Mouse (Mus musculus): Measurements from ENCODE around the gene Slc15a2.

Slc15a2 gene

DNA sequence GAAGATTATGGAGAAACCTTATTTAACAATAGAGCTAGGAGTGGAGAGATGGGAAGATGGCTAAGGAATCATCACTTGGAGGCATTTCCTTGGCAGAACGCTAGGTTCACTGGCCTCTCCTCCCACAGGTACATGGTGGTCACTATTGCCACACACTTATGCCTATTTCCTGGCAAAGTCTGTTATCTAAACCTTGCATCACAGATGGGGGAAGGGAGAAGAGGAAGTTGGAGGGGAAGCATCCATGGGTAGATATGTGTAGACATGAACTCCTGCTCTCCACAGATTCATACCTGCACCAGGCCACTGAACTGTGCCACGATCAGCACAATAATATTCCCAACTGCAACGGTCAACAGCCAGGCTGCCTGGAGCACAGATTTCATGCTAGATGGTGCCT, 32.8 kb downstream of the Slc15a2 start:
- no peak for DNase-seq (ENCODE audit: low spot score)

- no peak for DNase-seq (ENCODE audit: low spot score)
Measured at GRCm38 (mm10) chr16:36747767-36748166, 37.0 kb downstream of the Slc15a2 start.

DNA sequence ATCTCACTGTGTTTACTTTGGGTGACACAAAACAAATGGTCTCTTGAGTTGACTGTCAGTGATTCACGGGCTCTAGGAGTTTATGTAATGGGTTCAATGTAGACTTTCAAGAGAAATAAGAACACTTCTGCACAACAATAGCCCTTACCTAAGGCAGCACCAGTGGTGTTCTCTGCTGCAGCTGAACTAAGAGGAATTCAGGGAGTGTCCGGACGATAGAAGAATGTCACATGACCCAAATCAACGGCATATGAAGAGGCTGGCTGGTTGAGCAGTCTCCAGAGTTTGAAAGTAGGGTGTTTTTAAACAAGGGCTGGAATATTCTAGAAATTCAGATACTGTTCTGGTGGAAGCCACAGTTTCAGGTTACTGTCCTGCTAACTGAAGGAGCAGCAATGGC, 37.7 kb downstream of the Slc15a2 start:
- DNase-seq (ENCODE audit: low spot score) = no peak

- no peak for DNase-seq (ENCODE audit: low spot score)
Measured at GRCm38 (mm10) chr16:36743580-36743979, 41.2 kb downstream of the Slc15a2 start.

- no peak for DNase-seq (ENCODE audit: low spot score)
Measured at GRCm38 (mm10) chr16:36739404-36739930, 45.3 kb downstream of the Slc15a2 start.

DNA sequence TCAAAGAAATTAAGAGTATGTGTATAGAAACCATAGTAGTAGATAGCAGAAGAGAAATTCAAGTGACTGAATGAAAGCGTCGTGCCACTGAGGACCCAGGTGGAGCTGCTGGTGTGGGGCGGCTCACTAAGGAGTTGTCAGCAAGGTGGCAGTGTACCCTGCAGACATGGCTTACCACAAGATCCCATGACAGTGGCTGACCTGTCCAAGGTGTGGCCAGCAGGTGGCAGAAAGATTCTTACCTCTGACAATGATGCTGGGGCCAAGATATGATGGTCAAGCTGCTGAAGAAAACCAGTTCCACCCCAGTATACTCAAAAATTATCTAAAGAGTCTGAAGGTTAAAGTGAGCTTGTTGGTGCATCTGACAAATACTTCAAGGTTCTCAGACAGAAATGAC, 49.3 kb downstream of the Slc15a2 start:
- no peak for DNase-seq (ENCODE audit: low spot score)

DNA sequence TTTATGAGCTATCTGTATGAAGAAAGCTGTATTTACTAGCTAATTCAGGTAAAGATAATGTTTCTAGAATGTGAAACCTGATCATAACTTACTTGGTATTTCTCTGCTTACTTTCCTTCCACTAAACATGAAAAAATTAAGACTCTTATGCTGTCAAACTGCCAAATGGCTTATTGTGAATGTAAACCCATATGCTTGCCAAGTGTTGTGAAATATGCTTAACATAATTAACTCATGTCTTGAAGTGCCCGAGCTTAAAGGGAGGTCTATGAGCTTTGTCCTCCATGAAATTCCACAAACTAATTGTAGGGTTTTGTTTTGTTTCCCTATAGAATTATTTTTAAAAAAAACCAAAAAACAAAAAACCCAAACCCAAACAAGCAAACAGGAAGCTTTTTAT, 50.9 kb downstream of the Slc15a2 start:
- no peak for DNase-seq (ENCODE audit: low spot score)

GRCm38 (mm10) chr16:36732572-36732971, 52.2 kb downstream of the Slc15a2 start:
- DNase-seq (ENCODE audit: low spot score) = no peak

DNA sequence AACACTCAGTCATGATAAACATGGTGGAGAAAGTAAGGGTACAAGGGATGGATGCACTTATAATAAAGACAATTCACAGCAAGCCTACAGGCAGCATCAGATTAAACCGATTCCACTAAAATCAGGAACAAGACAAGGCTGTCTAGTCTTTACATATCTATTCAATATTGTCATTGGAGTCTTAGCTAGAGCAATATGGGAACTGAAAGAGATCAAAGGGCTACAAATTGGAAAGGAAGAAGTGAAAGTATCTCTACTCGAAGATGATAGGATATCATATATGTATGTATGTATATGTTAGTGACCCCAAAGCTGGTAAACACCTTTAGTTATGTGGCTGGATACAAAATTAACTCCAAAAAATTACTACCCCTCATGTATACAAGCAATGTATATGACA, 55.8 kb downstream of the Slc15a2 start:
- no peak for DNase-seq (ENCODE audit: low spot score)

- no peak for DNase-seq (ENCODE audit: low spot score)
Measured at GRCm38 (mm10) chr16:36723880-36724443, 60.8 kb downstream of the Slc15a2 start.

DNA sequence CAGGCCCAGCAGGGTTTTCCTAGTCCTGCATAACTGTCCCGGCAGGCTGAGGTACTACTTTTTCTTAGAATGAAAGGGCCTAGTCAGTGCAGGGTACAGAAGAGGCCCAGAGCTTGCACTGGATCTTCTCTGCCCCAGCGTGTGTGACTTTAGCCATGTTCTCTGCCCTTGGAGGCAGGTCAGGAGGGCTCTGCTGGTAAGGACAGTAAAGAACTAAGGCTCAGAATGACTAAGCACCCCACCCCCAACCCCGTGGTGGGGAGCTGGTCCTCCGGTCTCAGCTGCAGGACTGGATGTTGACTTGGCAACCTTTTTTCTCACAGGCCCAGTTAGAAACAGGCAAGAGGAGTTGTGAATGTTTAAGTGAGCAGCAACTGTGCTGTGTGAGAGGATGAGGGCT, 62.0 kb downstream of the Slc15a2 start:
- no peak for DNase-seq (ENCODE audit: low spot score)

DNA sequence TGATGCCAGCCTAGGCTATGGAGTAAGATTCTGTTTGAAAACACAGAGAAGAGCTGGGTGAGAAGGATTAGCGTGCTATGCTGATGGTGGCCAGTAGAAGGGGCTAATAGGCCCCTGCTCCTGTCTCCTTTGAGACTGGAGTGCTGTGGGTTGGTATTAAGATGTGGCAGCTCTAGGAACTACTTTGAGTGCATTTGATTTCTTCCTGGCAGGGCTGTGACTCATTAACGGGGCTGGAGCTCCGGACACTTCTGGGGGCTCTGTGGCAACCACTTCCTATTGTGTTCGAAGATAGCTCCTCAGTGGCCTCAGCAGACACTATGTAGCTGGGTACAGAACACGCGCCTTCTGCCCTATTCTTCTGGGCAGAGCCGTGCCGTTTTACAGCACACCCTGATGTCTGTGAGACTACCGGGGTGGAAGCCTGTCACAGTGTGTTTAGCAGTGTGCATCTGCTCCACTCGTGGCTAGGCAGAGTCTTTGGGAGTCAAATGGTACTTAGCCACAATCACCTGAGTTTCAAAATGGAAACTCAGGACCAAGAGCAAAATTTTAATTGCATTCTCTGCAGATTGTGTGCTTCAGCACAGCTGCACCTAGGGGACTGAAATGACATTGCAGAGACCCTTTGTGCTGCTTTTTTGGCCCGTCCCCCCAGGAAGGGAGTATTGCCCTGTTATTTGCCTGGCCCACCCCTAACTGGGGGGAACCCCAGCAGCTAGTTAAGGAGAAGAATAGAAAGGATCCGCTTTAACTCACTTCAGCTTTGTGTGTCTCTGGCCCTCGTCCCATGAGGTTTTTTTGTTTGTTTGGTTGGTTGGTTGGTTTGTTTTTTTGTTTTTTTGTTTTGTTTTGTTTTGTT, 64.3 kb downstream of the Slc15a2 start:
- no peak for DNase-seq (ENCODE audit: low spot score)

- DNase-seq (ENCODE audit: low spot score) = no peak
Measured at GRCm38 (mm10) chr16:36718637-36719036, 66.1 kb downstream of the Slc15a2 start.

GRCm38 (mm10) chr16:36717481-36717880, 67.3 kb downstream of the Slc15a2 start:
- DNase-seq (ENCODE audit: low spot score) = no peak

GRCm38 (mm10) chr16:36711760-36712159, 73.0 kb downstream of the Slc15a2 start:
- no peak for DNase-seq (ENCODE audit: low spot score)

DNA sequence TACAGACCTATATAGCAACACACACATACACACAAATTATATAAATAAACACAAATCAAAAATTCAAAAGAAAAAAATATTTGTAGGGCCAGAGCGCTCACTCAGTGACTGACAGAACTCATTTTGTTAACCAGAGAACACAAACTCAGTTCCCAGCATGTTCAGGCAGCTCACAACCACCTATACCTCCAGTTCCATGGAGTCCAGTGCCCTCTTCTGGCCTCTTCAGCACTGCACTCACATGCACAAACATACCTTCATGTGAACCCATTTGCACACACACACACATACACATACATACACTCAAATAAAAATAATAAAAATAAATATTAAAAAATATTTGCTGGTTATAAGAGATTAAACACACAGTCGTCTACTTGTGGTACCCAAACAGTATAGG, 74.0 kb downstream of the Slc15a2 start:
- no peak for DNase-seq (ENCODE audit: low spot score)

- no peak for DNase-seq (ENCODE audit: low spot score)
Measured at GRCm38 (mm10) chr16:36709405-36709804, 75.4 kb downstream of the Slc15a2 start.

GRCm38 (mm10) chr16:36708751-36709150, 76.0 kb downstream of the Slc15a2 start:
- no peak for DNase-seq (ENCODE audit: low spot score)

DNA sequence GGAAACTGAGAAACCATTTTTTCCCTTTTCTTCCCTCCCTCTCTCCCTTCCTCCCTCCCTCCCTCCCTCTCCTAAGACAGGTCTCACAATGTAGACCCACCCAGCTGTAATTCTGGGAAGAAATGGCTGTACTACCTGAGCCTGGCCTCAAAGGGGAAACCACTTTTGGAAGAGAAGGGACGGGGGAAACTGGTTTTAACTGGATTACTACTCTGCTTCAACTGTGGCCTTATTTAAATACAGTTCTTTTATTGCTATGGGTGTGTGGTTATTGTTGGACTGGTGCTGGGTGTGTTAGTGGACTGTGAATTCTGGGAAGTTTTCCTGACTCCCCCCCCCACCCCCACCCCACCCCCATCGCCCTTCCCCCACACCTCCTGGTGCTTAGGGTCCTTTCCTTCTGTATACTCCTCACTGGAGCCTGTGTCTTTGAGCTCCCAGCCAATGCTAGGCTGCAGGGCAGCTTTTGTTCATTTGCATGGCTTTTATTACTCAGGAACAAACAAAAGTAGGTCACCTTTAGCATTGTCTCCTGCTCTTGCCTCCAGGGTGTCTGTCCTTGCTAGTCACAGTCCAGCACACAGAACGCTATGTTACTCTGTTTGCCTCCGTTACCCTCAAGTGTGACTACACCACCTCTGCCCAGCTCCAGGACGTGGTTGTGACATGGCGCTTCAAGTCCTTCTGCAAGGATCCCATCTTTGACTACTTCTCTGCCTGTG, 76.9 kb downstream of the Slc15a2 start:
- DNase-seq (ENCODE audit: low spot score) = no peak

GRCm38 (mm10) chr16:36700484-36700883, 84.3 kb downstream of the Slc15a2 start:
- DNase-seq (ENCODE audit: low spot score) = no peak

Data from urinary bladder, postnatal 10 days (tissue).